Mouse (Mus musculus) mouse trophoblast stem cell (cell line): ENCODE data around the gene Plxna1.

ENCODE experiments used
- in situ Hi-C, 2 experiments: fragments of 300-500 bp; cut with MseI, MboI; formaldehyde crosslinking; loops; 2 replicates in 1 of 2; 3 replicates in 1 of 2; pipeline ENCODE4 v1.15.1; 2025

Gene Plxna1

GRCm38 (mm10) chr6:89362281-89363106 is at the start of gene Plxna1:
TSS of gene Plxna1 (minus strand) at chr6:89362620.
- in situ Hi-C loops, result loop anchor here (5.0 kb wide), 1 partner anchor 195 kb away; no protein-coding TSS in a partner anchor

GRCm38 (mm10) chr6:89409041-89409440 is 46.6 kb upstream of the Plxna1 start:
- in situ Hi-C loops, result no loop called here

- in situ Hi-C loops, result no loop called here
Measured at GRCm38 (mm10) chr6:89408259-89408658, 45.8 kb upstream of the Plxna1 start.

GRCm38 (mm10) chr6:89407247-89407889 is 44.9 kb upstream of the Plxna1 start:
- in situ Hi-C loops, result no loop called here

- in situ Hi-C loops, result no loop called here
Measured at GRCm38 (mm10) chr6:89404964-89405363, 42.5 kb upstream of the Plxna1 start.

GRCm38 (mm10) chr6:89403257-89404225 is 41.1 kb upstream of the Plxna1 start:
- in situ Hi-C loops, result no loop called here

- in situ Hi-C loops, result no loop called here
Measured at GRCm38 (mm10) chr6:89402406-89402805, 40.0 kb upstream of the Plxna1 start.

- in situ Hi-C loops, result no loop called here
Measured at GRCm38 (mm10) chr6:89399564-89399963, 37.1 kb upstream of the Plxna1 start.

GRCm38 (mm10) chr6:89397919-89398318 is 35.5 kb upstream of the Plxna1 start:
- in situ Hi-C loops, result no loop called here

- in situ Hi-C loops, result no loop called here
Measured at GRCm38 (mm10) chr6:89393820-89394219, 31.4 kb upstream of the Plxna1 start.

GRCm38 (mm10) chr6:89392213-89392612 is 29.8 kb upstream of the Plxna1 start:
- in situ Hi-C loops, result no loop called here

GRCm38 (mm10) chr6:89389771-89390170 is 27.4 kb upstream of the Plxna1 start:
- in situ Hi-C loops, result no loop called here

GRCm38 (mm10) chr6:89386956-89387355 is 24.5 kb upstream of the Plxna1 start:
- in situ Hi-C loops, result no loop called here

- in situ Hi-C loops, result no loop called here
Measured at GRCm38 (mm10) chr6:89384699-89385098, 22.3 kb upstream of the Plxna1 start.

GRCm38 (mm10) chr6:89381851-89382250 is 19.4 kb upstream of the Plxna1 start:
- in situ Hi-C loops, result no loop called here

GRCm38 (mm10) chr6:89381172-89381571 is 18.8 kb upstream of the Plxna1 start:
- in situ Hi-C loops, result no loop called here

- in situ Hi-C loops, result no loop called here
Measured at GRCm38 (mm10) chr6:89380751-89381150, 18.3 kb upstream of the Plxna1 start.

- in situ Hi-C loops, result no loop called here
Measured at GRCm38 (mm10) chr6:89378264-89378663, 15.8 kb upstream of the Plxna1 start.

- in situ Hi-C loops, result no loop called here
Measured at GRCm38 (mm10) chr6:89368812-89369211, 6.4 kb upstream of the Plxna1 start.

- in situ Hi-C loops, result loop anchor here (5.0 kb wide), 1 partner anchor 193 kb away; no protein-coding TSS in a partner anchor
Measured at GRCm38 (mm10) chr6:89364342-89364741, 1.9 kb upstream of the Plxna1 start.

- in situ Hi-C loops, result loop anchor here (5.0 kb wide), 1 partner anchor 194 kb away; no protein-coding TSS in a partner anchor
Measured at GRCm38 (mm10) chr6:89363107-89363451, 659 bp upstream of the Plxna1 start.
